Mouse (Mus musculus) bone marrow macrophage, adult 2 months (primary cell): ENCODE measurements around the gene Pycr2. TPM values are rescaled to one million over a fixed set of nuclear protein-coding genes. Genes with fewer than 3 reads are reported as not detected.
"Not testable (repeated sequence)": the region's sequence is repeated elsewhere in the genome, so short reads cannot be mapped to it uniquely, and the experiment has no call there.

ENCODE experiments used
- H3K27ac ChIP-seq: 2 replicates; pipeline ENCODE4 v1.5.1; 2012; ENCODE audit warnings: low read depth, low read length; ENCODE audit not compliant: insufficient read depth
- H3K4me1 ChIP-seq: 2 replicates; pipeline ENCODE4 v1.6.1; 2012; ENCODE audit warnings: low read length; ENCODE audit not compliant: control insufficient read depth, insufficient read depth
- H3K4me3 ChIP-seq: 2 replicates; pipeline ENCODE4 v1.5.1; 2012; ENCODE audit warnings: mild to moderate bottlenecking, low read length, moderate library complexity; ENCODE audit not compliant: insufficient read depth
- CTCF ChIP-seq: IDR thresholded peaks from 2 replicates; pipeline ENCODE4 v1.5.1; 2012; ENCODE audit warnings: low read depth, mild to moderate bottlenecking, low read length, moderate library complexity
- POLR2A ChIP-seq: IDR thresholded peaks from 2 replicates; pipeline ENCODE4 v1.6.1; 2012; ENCODE audit warnings: mild to moderate bottlenecking, low read depth, low read length, borderline replicate concordance
- polyA plus RNA-seq: library from polyadenylated mRNA; stranded (reverse); fragments of >200 nt; gene quantifications from 2 replicates; pipeline ENCODE4 v1.2.4, GENCODE M21; 2012; ENCODE audit not compliant: missing spikeins, insufficient read depth, insufficient read length

Gene Pycr2
- polyA plus RNA-seq, 1 experiment, result 19.2 TPM

GRCm38 (mm10) chr1:180881768-180882167, 22.3 kb upstream of the Pycr2 start:
- H3K27ac ChIP-seq, result no peak overlapping the region
- no peak overlapping the region for H3K4me3 ChIP-seq
- peaks cover 31% of the 10 kb centered on the region for H3K4me1 ChIP-seq
- TF ChIP-seq POLR2A, result no peak
- no peak for TF ChIP-seq CTCF

- Histone ChIP-seq H3K4me3 (no peak overlapping the region), H3K27ac (no peak overlapping the region), H3K4me1 (peaks cover 37% of the 10 kb centered on the region)
- TF ChIP-seq CTCF (no peak), POLR2A (no peak)
These were observed 20.4 kb upstream of the Pycr2 start for GRCm38 (mm10) chr1:180883731-180884130.

DNA sequence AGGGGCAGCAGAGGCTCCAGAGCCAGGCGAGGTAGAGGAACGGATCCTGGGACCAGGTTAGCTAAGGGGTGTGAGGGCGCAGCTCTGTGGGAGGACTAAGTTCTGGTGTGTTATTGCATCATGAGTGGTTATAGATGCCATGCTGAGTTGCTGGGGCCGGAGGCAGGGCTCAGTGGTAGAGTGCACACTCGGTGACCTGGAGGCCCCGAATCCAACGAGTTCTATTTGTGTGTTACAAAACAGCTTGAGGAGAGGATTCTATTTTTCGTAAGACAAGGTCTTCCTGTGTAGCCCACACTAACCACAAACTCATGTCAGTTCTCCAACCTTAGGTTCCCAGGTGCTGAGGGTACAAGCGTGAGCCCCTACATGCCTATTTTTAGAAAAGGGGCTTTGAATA, 19.6 kb upstream of the Pycr2 start:
- no peak overlapping the region for H3K4me3 ChIP-seq
- TF ChIP-seq POLR2A (no peak), CTCF (no peak)
- no peak overlapping the region for H3K27ac ChIP-seq

DNA sequence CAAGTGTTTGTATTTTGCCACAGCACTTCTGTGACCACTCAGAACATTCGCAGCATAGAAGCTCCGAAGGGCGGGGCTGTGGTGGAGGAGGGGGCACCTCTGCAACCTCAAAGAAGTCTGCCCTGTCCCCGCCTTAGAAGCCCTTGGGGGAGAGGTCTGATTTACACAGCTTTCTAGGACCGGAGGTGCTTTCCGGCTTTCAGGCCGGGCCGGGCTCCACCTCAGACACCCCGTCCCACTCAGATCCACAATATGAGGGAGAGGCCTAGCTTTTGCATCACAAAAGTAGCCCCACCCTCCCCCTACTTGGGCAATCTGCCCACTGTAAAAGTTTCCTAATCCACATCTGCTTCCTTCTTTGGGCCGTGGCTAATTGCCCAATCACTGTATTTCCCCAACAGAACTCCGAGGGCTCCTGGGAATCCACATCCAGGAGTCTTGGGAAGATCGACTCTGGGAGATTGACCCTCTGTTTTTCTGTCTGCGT, 15.5 kb upstream of the Pycr2 start:
- Histone ChIP-seq H3K4me1 (peaks cover 50% of the 10 kb centered on the region), H3K4me3 (peak overlapping the region; percentile 18), H3K27ac (peak overlapping the region; percentile 24; the same call in 1 of the 2 replicates)

More for the DNA sequence above, 19.6 kb upstream of the Pycr2 start:
- peaks cover 44% of the 10 kb centered on the region for H3K4me1 ChIP-seq

GRCm38 (mm10) chr1:180889172-180889571, 14.9 kb upstream of the Pycr2 start:
- Histone ChIP-seq H3K4me1 (peaks cover 44% of the 10 kb centered on the region), H3K4me3 (peak overlapping the region; percentile 5; the same call in 1 of the 2 replicates)

More for the DNA sequence above, 15.5 kb upstream of the Pycr2 start:
- no peak for TF ChIP-seq CTCF
- no peak for TF ChIP-seq POLR2A

DNA sequence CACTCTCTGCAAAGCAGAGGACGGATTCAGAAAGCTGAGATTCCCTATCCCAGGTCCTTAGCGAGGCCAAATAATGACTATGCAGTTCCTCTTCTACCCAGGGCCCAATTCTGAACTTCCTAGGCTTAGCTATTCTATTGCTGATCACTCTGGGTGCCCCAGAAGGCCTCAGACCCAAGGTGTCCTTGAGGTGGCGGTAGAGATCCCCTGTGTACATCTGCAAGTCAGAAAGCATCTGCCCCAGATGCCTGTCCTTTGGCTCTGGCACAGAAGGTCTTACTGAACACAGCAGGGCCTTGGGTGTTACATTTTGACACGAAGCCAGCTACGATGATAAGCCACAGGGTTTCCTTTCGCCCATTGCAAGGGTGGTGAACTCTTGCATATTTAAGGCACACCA, 14.3 kb upstream of the Pycr2 start:
- Histone ChIP-seq H3K4me1 (peaks cover 37% of the 10 kb centered on the region), H3K27ac (no peak overlapping the region), H3K4me3 (no peak overlapping the region)
- no peak for TF ChIP-seq POLR2A
- TF ChIP-seq CTCF, result no peak

More at GRCm38 (mm10) chr1:180889172-180889571, 14.9 kb upstream of the Pycr2 start:
- H3K27ac ChIP-seq, result 0 out of 2 replicates have a peak overlapping the region, but pooled peaks have one; percentile 24
- TF ChIP-seq CTCF, result no peak
- TF ChIP-seq POLR2A, result no peak

DNA sequence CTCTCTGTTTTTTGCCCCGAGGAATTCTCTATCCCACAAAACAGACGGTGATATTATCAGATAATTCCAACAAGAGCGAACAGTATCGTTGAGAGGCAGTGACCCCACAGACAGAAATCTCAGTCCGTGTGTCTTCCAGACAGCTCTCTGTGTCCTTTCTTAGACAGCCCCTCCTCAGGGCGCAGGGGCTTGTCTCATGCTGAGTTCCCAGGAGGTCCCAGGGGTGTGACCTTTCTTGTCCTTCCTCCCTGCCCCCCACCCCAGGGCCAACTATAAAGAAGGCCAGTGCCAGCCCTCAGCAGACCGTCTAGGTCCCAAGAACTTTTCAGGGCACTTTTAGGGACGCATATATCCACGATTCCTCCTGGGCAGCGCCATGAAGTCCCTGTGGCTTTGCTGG, 11.3 kb upstream of the Pycr2 start, which contains the start of gene Lefty2:
TSS of gene Lefty2 (plus strand) at position 301 of the 400 bp plus-strand sequence.
- TF ChIP-seq CTCF, result no peak
- TF ChIP-seq POLR2A, result no peak
- peaks cover 24% of the 10 kb centered on the region for H3K4me1 ChIP-seq
- no peak within 1 kb of the TSS for H3K4me3 ChIP-seq
- H3K27ac ChIP-seq, result no peak within 1 kb of the TSS

DNA sequence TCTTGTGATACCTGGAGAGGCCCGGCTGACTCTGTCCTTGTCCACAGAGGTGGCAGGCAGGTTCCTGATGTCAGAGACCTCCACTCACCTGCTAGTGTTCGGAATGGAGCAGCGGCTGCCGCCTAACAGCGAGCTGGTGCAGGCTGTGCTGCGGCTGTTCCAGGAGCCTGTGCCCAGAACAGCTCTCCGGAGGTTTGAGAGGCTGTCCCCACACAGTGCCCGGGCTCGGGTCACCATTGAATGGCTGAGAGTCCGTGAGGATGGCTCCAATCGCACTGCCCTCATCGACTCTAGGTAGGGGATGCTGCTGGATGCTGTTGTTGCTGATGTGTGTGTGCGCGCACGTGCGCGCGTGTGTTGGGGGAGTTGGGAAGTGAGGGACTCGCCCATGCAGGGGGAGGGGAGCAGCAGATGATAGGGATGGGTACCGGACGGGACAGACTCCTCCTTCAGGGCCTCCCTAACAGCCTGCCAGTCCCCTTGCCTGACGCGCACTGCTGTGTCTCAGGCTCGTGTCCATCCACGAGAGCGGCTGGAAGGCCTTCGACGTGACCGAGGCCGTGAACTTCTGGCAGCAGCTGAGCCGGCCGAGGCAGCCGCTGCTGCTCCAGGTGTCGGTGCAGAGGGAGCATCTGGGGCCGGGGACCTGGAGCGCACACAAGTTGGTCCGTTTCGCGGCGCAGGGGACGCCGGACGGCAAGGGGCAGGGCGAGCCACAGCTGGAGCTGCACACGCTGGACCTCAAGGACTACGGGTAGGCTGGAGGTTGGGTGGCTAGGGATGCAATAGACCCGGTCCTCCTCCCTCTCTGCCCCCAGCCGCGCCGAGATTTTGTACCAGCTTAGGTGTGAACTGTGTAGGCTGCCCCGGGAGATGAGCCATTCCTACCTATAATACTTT, 9.8 kb upstream of the Pycr2 start:
- H3K4me3 ChIP-seq, H3K27ac ChIP-seq: not testable (repeated sequence)
- peaks cover 13% of the 10 kb centered on the region for H3K4me1 ChIP-seq

- no peak for TF ChIP-seq CTCF
- TF ChIP-seq POLR2A, result no peak
- Histone ChIP-seq H3K4me3 (no peak overlapping the region), H3K27ac (no peak overlapping the region), H3K4me1 (peaks cover 9% of the 10 kb centered on the region)
These were observed 3.0 kb upstream of the Pycr2 start for GRCm38 (mm10) chr1:180901107-180901506.

GRCm38 (mm10) chr1:180902915-180903314, 1.2 kb upstream of the Pycr2 start:
- TF ChIP-seq POLR2A (no peak), CTCF (no peak)
- Histone ChIP-seq H3K4me1 (peaks cover 9% of the 10 kb centered on the region), H3K27ac (no peak overlapping the region), H3K4me3 (no peak overlapping the region)
